Mouse (Mus musculus): ENCODE results near the gene Lrig1.

DNA sequence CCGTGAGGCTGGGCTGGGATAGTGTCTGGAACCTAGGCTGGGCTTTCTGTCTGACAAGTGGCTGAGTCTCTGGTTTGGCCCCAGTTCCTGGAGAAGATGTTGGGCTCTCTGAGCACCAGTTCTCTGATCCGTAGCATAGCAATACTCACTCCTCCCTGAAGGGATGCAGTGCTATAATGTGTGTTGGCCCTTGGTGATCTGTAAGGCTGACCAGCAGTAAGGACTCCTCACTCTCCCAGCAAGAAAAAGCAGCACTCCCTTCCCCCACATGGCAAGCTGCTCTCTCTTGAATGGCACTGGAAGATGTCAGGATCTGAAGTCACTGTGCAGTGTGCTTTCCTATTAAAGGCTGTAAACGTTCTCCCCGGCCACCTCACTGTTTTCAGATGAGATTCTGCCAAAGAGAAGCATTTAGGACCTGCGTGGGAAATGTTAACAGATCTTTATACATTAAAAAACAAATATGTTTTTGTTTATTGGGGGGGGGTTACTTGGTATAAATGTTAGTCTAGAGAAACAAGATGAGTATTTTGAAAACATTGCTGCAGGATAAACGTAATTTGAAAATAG is 105.8 kb downstream of the Lrig1 start:
- no peak for TF ChIP-seq GATA1 (IDR thresholded peaks at IDR 0.05; ENCODE audit: borderline replicate concordance, low read length)
- TF ChIP-seq FLI1 (IDR thresholded peaks at IDR 0.05; ENCODE audit: low read length): no peak

Data from megakaryocyte, embryonic 14.5 days (primary cell).